13 mouse cellular contexts compared by ENCODE assay signal in the genomic region with DNA sequence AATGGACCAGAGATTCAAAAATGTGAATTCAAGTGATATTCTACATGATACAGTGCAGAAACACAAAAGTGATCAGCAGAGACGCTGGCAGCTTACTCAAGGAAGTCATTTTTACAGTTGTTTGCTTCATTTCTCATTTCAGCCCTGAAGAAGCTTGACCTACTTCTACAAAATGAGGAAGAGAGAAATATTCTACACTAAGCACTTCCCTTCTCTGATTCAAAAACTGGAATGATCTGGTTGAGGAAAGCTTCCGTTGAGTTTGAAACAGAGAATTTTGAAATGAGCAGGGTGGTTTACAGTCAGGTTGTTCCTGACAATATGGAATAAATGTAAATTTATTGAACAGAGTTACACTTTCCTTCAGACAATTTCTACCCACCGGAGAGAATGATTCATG.
"Had no signal": no experiment of that assay in that cellular context is flagged by ENCODE, and none has a peak within 500 bp of the region (broad histone marks: within the 10 kb centered on the region; RNA-seq: fewer than 3 reads in every experiment).

No protein-coding gene starts in this region.

- DNase-seq: kidney, adult 9 months; kidney, postnatal 14 days; layer of hippocampus, adult 9-11 months; lung, adult 18-20 months; lung, postnatal 10 days; lung, postnatal 36 days; right cerebral cortex, adult 18-20 months; right cerebral cortex, postnatal 14 days; right cerebral cortex, postnatal 4 days; thymus, adult 2 months; thymus, postnatal 14 days; thymus, postnatal 4 days had no signal

- ATAC-seq: midbrain, embryonic 15.5 days had no signal
